Mouse (Mus musculus) mouse trophoblast stem cell (cell line): ENCODE measurements around the gene Phf3.
"Not testable (repeated sequence)": the region's sequence is repeated elsewhere in the genome, so short reads cannot be mapped to it uniquely, and the experiment has no call there.

Experiments
- in situ Hi-C, 2 experiments: fragments of 300-500 bp; cut with MseI, MboI; formaldehyde crosslinking; loops; 2 replicates in 1 of 2; 3 replicates in 1 of 2; pipeline ENCODE4 v1.15.1; 2025

Phf3 gene

DNA sequence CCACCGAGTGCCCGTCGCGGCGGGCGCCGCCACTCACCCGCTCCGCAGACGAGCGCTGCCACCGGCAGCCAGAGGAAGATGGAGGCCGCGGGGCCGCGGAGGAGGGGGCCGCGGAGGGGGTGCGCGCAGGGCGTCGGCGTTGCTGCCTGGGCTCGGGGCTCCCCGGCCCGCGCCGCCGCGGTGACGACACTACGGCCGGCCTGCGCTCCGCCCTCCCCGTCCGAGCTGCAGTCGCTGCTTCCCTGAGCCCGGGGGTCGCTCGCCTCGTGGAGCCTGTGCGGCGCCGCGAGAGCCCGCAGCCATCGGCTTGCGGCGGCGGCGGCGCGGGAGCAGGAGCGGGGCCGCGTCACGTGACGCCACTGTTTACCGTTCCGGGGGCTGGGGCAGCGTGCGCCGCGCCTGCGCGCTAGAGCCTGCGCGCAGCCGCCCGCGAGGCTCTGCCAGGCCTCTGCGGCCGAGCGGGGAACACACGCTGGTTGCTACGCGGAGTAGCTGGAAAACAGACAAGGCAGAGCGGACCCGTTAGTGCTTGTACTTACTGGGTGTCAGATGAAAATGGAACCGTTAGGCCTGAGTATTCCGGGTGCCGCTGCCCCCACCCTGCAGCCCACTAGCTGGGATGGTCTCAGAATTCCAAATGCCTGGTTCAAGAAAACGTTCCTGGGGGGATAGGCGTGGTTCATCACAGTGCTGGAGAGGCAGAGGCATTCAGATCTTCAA is at the start of gene Phf3:
TSS of gene Phf3 (minus strand) at position 381 of the 720 bp plus-strand sequence.
- in situ Hi-C loops: no loop called here

DNA sequence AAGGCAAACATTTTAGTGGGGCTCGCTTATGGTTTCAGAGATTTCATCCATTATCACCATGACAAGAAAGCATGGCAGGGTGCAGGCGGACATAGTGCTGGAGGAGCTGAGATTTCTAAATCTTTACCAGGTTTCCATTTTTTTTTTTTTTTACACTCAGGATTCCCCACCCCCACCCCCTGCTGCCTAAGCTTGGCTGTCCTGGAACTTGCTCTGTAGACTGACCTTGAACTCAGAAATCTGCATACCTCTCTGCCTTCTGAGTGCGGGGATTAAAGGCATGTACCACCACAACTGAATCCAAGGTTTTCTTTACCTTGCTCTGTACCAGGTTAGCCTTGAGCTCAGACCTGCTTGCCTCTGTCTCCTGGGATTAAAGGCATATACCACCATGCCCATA is 48.5 kb upstream of the Phf3 start:
- in situ Hi-C loops: no loop called here

DNA sequence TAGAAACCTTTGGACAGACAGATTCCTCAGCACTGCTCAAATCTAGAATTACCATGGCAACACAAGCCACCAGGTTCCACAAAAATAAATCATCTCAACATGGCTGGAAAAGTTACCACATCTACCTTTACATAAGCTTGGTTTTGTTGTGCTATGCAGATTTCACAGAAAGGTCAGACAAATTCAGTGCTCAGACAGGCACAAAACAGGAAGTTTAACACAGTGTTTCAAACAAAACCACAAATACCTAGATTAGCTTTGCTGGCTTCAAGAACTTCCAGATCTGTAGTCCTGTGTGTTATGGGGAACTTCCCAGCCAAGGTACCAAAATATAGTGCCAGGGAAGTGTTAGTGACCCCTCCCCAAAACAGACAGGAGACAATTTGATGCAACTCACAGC is 47.5 kb upstream of the Phf3 start:
- in situ Hi-C loops: no loop called here

DNA sequence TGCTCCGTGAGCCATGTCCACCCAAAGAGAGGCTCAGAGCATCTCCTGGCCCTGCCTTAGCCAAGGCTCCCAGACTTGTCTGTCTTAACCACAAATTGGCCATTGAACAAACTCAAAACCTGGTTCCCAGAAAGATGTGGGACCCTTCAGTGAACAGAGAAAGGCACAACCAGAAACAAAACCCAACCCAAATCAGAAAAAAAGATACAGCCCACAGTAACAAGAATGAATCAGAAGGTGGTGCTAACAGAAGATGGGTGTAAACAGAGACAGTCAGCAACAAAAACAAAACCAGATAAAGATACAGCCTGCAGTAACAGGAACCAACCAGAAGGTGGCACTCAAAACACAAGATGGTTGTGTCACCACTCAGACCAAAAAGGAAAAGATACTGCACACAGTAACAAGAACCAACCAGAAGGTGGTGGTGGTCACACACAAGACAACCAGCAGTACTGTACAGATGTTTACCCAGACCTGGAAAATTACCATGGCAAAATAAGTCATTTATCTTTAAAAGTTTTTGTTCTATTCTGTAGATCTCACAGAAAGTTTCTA is 47.0 kb upstream of the Phf3 start:
- in situ Hi-C loops: no loop called here

DNA sequence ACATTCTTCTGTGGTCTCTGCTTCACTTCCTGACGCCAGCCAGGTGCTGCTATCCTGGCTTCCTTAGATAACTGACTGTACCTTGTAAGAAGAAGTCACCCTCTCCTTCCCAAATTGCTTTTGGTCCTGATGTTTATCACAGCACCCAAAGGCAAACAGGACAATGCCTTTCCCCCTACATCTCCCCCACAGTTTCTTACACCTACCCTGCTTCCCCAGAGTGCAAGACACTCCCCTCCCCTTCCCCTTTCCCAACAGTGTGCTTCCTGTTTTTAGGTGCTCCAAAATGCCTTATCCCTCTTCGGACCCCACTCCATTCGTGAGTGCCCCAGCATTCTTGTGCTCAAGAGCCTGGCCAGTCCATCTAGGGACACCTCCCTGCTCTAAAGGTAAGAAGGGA is 36.5 kb upstream of the Phf3 start:
- in situ Hi-C loops: no loop called here

DNA sequence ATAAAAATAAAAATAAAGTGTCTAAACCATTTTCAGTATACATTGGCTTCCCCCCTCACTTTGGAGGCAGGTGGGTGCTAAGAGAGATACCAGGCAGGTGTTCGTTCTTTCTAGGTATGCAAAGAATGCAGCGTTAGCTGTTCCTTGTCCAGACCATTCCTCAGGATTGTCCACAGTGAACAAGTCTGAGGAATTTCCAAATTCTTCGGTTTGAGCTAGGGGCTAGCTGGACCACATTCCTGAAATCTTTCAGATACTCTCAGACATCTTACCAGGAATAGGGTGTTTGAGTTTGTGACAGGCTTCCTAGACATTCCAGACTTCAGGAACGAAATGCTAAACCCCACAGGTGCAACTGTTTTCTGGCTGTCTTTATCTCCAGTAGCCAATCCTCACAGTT is 35.1 kb upstream of the Phf3 start:
- in situ Hi-C loops: no loop called here

DNA sequence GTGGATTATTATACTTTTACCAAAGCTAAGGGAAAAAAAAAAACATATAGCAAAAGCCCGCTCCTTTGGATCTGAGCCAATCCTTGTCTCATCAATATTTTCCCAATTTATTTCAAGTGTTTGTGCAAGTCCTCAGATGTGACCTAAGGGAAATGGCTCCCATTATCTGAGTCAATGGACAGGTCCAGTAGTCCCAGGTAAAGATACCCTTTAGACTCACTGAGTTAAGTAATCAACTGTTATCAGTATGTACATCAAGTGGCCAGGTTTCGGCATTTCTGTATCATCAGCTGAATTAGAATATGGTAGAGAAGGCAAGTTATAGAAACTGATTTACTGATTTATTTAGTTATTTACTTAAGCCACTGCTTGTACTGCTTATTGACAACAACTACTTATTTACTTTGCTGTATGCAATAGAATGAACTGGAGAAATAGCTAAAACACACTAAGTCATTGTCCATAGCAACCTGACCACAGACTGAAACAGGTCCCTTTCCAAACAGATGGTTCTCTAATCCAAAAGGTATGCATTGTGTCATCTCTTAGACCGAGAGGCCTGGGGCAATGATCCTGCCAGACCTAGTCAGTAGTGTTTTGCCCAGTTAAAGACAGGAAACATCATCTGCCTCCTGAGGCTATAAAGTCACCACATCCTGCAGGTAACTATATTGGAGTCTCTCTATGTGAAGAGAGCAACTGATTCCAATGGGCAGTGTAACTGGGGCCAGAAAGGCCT is 29.9 kb upstream of the Phf3 start:
- in situ Hi-C loops: no loop called here

DNA sequence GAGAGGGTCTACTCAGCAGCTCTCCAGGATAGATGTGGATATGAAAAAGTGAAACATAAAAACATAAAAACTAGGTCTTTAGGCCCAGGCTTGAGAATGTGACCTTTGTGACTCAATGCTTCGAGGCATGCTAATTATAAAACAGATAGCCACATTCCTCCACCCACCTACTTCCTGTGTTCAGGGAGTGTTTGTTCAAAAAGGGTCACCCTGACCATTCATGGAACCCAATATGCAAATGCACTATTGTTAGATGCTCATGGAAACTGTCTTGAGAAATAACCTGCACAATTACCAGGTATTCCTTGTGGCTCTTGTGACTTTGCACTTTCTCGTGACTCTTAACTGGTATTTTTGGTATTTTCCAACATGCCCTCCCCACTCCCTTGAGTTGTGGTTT is 25.0 kb upstream of the Phf3 start:
- in situ Hi-C loops: no loop called here

DNA sequence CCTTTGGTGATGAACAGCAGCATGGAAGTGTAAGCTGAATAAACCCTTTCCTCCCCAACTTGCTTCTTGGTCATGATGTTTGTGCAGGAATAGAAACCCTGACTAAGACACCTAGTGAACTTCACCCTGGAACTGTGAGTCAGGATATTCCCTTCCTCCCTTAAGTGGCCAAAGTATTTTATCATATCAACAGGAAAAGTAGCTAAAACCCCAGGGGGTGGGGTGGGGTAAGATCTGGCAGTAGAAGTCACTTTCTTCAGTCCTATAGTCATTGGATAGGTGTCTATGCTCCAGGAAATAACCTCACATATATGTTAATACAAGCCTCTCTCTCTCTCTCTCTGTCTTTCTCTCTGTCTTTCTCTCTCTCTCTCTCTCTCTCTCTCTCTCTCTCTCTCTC is 21.6 kb upstream of the Phf3 start:
- in situ Hi-C loops: not testable (repeated sequence)

DNA sequence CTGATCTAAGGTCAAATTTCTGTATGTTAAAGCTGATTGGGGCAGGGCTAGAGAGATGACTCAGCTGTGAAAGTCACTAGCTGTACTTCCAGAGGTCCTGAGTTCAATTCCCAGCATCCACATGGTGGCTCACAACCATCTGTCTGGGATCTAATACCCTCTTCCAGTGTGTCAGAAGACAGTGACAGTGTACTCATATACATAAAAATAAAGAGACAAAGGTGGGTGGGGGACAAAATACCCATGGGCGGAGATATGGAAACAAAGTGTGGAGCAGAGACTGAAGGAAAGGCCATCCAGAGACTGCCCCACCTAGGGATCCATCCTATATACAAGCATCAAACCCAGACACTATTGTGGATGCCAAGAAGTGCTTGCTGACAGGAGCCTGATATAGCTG is 10.1 kb upstream of the Phf3 start:
- in situ Hi-C loops: not testable (repeated sequence)

DNA sequence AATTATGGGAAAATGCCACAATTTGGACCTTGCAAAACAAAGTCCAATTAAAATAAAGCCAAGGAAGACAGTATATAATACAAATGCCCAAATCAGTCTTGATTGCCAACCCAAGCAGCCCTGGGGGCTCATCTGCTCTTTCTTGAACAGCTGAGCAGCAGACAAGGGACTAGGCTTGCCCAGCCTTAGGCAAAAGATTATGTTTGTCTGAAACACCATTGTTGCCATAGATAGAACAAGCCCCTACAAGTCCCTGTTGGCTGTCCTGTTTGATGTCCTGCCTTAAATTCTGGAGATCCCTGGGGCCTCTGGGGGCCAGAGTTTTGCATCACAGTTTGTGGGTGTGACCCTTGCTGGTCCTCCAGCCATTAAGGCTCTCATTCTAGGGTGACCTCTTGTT is 2.0 kb upstream of the Phf3 start:
- in situ Hi-C loops: no loop called here

DNA sequence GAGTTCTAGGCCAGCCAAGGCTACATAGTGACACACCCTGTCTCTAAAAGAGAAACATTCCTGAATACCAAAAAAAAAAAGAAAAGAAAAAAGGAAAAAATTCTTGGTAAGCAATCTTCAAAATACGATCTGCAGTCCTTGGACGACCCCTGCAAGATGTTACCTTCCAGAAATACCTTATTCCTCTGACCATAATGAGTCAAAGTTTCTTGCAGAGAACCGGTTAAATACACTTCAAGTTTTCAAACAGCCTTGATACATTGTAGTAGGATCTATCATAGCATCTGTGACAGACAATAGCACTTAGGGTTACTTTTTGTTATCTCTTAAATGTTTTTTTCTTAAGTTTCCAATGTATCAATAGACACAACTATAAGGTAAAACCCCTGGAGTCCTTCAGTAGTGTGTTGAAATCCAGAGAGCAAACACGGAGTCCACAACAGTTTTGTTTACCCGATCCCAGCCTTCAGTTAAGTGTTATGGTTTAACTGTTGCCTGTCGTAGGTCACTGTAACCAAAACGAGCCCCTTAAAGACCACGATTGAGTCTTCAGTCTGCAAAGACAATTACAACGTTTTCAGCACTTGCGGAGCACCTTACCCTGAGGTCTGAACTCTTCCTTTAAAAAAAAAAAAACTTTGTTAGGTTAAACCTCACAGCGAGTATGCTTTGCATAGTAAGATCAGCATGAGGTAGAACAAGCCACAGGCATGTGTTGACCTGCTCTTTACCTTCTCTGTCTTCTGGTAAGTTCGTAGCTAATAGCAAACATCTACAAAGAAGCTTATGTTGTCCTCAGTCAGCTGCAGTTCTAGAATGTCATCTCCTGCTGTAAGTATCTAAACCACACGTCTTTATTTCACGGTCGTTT is 775 bp upstream of the Phf3 start:
- in situ Hi-C loops: no loop called here

DNA sequence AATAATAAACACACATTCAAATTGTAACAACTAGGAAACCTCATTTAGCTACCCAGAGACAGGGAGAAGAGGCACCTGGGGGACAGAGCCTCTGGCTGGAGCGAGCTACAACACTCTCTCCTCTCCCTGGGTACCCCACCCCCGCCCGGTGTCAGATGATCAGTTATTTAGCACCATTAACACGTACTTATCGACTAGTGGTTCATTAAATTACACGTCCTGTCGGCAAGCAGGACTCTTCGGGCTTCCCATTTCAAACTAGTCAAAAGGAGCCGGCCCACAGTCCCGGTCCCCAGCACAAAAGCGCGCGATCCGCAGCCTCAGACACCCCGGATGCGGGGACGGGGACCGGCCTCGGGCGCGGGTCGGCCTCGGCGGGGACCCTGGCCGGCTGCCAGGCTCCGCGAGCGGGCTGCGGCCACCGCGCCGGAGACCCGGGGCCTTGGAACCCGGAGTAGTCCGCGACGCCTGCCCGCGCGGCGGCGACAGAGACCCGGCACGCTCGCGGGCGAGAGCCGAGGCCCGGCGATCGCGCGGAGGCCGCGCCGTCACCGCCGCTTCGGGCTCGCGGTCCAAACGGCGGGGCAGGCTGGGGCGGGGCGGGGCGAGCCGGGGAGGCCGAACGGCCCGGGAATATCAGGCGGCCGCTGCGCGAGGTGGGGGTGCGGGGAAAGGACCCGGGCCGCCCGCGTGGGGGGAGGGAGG is 733 bp downstream of the Phf3 start:
- in situ Hi-C loops: no loop called here

DNA sequence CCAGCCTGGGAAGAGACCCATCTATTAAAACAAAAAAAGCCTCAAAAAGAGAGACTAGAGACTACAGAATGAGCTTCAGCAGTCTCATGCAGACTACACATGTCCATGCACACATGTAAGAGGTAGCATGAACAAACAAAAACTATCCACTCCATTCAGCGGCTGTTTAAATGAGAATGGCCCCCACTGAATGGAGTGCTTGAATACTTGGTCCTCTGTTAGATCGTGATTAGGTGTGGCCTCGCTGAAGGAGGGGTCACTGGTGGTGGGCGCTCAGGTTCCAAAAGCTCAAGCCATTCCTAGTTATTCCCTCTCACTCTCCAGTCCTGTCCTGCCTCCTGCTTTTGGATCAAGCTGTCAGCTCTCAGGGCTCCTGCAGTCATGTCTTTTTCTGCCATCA is 5.9 kb downstream of the Phf3 start:
- in situ Hi-C loops: no loop called here

DNA sequence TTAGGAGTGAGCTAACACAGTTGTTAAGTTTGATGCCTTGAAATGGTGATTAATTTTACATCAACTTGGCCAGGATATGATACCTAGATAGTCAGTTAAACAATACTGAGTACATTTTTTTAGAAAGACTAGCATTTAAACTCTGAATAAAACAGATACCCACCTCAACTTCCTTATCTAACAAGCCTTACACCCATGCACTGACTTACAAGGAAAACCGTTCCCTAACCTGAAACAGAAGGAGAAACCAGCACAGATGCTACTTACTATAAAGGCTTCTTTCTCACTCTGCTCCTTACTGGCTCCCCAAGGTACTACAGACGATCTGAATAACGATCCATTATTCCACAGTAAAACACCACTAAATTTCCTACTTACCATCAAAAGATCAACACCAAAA is 21.2 kb downstream of the Phf3 start:
- in situ Hi-C loops: no loop called here

DNA sequence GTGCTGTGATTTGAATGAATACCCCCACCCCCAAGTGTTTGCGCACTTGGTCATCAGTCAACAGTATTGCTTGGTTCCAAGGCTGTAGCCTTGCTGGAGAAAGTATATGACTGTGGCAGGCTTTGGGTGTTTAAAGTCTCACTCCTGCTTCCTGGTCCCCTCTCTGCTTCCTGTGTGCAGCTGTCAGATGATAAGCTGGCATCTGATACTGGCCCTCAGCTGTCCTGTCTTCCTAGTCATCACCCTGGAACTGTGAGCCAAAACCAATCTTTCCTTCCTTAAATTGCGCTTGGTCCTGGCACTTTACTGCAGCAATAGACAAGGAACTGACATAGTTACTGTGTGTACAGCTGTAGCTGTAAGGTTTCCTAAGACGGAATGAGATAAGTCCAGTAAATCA is 21.8 kb downstream of the Phf3 start:
- in situ Hi-C loops: no loop called here

DNA sequence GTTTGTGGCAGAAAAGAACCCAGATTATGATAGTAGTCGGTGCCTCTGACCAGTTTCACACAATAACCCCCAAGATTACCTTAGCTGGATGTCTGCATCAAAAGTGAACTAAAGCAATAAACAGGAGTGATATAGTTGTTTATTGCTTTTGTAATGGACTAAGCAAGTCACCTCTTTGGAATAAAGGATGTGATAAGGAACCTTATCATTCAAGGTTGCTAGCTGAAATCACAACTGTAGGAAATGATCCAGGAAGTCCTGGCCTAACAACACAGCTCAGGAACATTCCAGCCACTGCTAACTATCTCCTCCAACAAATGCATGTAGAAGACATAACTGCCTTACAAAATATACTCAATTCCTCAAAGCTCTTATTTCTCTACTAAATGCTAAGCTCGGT is 22.8 kb downstream of the Phf3 start:
- in situ Hi-C loops: no loop called here

DNA sequence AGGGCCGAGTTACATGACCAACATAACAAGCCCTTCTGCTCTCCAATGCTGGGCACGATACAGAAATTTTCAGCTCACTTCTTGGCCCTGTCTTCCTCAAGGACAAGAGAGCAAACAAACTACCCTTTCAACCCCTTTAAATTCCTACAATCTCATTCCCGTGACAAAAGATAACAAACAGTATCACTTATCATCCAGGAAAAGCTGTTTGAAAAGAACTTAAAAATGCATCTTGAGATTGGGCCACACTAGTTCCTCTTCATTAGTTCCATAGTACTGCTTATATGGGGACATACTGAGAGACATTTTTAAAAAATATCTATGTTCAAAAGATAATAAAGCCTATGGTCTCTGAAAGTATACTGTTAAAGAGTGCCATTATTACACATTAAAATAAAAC is 23.8 kb downstream of the Phf3 start:
- in situ Hi-C loops: no loop called here

DNA sequence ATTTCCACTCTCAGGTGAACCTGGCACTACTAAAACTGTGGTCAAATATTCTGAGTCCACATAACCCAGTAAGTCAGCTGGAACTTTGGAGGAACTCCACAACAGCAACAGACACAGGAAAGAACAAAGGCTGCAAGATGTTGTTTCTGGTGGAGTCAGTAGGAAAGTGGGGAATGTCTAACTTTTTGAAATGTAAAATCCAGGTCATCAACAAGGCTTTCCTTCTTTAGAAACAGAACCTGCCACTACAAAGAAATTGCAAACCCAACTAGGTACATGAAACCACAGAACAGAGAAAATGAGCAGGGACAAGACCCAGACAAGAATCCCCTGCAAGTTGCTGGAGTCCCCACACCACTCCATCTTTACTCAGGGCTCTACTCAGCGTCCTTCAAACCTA is 26.0 kb downstream of the Phf3 start:
- in situ Hi-C loops: no loop called here

DNA sequence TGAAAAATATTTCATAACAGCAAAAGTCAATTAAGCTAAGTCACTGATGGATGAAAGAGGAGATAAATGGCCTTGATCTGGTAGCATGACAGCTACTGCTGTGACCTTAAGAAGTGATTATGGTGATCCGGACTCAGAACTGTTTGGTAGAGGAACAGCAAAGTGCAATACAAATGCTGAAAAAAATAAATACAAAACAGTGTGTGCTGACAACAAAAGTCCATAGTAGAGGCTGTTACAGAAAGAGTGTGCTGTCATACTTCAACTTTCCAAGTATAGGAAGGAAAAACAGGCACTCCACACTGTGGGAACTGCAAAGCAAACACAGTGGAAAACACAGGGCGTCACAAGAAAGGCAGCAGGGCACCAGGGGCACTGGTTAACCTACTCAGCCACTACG is 34.1 kb downstream of the Phf3 start:
- in situ Hi-C loops: no loop called here

DNA sequence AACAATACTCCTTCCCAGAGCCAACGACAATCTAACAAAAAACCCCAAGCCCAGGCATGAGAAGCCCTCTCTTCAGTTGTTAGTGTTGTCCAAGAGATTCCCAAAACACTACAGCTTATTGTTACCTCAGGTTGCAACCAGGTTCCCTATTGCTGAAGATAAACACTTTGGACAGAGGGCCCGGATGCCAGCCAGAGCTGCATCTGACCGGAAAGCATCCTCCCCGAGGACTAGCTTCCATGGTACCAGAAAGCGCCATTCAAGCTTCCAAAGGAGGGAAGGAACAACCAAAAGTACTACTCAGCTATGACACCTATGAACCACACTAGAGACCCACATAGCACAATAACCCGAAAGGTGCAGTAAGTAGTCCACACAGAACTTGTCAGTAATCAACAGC is 38.2 kb downstream of the Phf3 start:
- in situ Hi-C loops: no loop called here

DNA sequence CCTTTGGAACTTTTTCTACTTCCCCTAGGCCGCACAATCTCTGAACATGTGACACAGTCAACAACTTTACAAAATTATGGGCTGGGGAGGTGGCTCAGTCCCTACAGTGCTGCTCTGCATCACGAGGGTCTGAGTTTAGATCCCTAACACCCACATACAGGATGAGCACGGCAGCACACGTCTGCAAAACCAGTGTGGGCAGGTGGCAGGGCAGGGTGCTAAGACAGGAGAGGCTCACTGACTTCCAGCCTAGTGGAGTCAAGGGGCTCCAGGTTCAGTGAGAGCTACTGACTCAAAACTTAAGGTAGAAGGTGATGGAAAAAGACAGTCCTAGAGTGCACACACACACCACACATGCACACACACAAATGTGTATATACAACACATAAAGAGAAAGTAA is 40.9 kb downstream of the Phf3 start:
- in situ Hi-C loops: no loop called here
